ENCODE assay signal across 31 mouse cellular contexts in genomic region chr17:26255313-26255712, GRCm38 (mm10). TPM values are rescaled to one million over a fixed set of nuclear protein-coding genes. Genes with fewer than 3 reads are reported as not detected.
"Had no signal": no experiment of that assay in that cellular context is flagged by ENCODE, and none has a peak within 500 bp of the region (broad histone marks: within the 10 kb centered on the region; RNA-seq: fewer than 3 reads in every experiment).

No protein-coding gene starts in this region.

- H3K27ac ChIP-seq: heart, adult 2 months; heart, embryonic 13.5 days; heart, embryonic 15.5 days; hindbrain, embryonic 12.5 days; hindbrain, embryonic 14.5 days; hindbrain, postnatal 0 days; kidney, embryonic 15.5 days; kidney, postnatal 0 days; limb, embryonic 13.5 days; limb, embryonic 15.5 days; liver, embryonic 12.5 days; liver, embryonic 14.5 days had no signal

- ATAC-seq: hindbrain, postnatal 0 days; intestine, embryonic 16.5 days; liver, embryonic 12.5 days had no signal

- H3K4me2 ChIP-seq: limb, embryonic 15.5 days had no signal

- DNase-seq: gastrocnemius, postnatal 14 days; gastrocnemius, postnatal 36 days; heart, adult 11 months; heart, adult 2 months; heart, postnatal 14 days; heart, postnatal 36 days; kidney, adult 11 months; kidney, adult 2 months; kidney, adult 9 months; kidney, postnatal 14 days; kidney, postnatal 36 days; layer of hippocampus, adult 9-11 months; layer of hippocampus, postnatal 36 days; left cerebral cortex, postnatal 4 days had no signal

- H3K4me3 ChIP-seq: heart, adult 2 months; hindbrain, embryonic 12.5 days; kidney, embryonic 15.5 days; limb, embryonic 15.5 days had no signal

- H3K9me3 ChIP-seq: heart, embryonic 13.5 days; heart, embryonic 15.5 days; hindbrain, embryonic 12.5 days; kidney, embryonic 15.5 days; limb, embryonic 13.5 days; limb, embryonic 15.5 days; liver, embryonic 12.5 days had no signal

- H3K9ac ChIP-seq: heart, embryonic 15.5 days; hindbrain, embryonic 12.5 days; hindbrain, embryonic 14.5 days; kidney, embryonic 15.5 days; limb, embryonic 15.5 days; liver, embryonic 12.5 days; liver, embryonic 14.5 days had no signal

- H3K27me3 ChIP-seq: heart, embryonic 13.5 days; heart, embryonic 15.5 days; hindbrain, embryonic 12.5 days; kidney, embryonic 15.5 days; limb, embryonic 13.5 days; limb, embryonic 15.5 days; liver, embryonic 12.5 days had no signal

RNA-seq across cellular contexts. Expression of gene Arhgdig, which starts 47.7 kb away (rescaled TPM):
- total RNA-seq: hematopoietic stem cell, adult 5-6 weeks; liver, adult 2 months had no signal
- polyA plus RNA-seq: liver, adult 2 months had no signal

RNA-seq across cellular contexts. Expression of gene Pdia2, which starts 56.4 kb away (rescaled TPM):
- total RNA-seq: gastrocnemius, adult 18-20 months; gastrocnemius, adult 8-10 months; gastrocnemius, postnatal 14 days; gastrocnemius, postnatal 36 days; heart, adult 2 months; heart, postnatal 14 days; heart, postnatal 36 days; hindbrain, postnatal 0 days had no signal
- polyA plus RNA-seq: heart, adult 2 months; heart, postnatal 0 days; liver, adult 2 months had no signal
